Mouse (Mus musculus): ENCODE results near the gene Elob. TPM values are rescaled to one million over a fixed set of nuclear protein-coding genes. Genes with fewer than 3 reads are reported as not detected.

The Elob gene
- 159 to 201 TPM (median 175 TPM) in 4 replicates for total RNA-seq (2023; ENCODE audit: inconsistent age)

GRCm38 (mm10) chr17:23829064-23829619 is at the start of gene Elob:
Gene Elob, minus strand, starts transcription at chr17:23829136.

GRCm38 (mm10) chr17:23867756-23868155 is 38.8 kb upstream of the Elob start, which contains the start of gene Prss21:
Gene Prss21, plus strand, starts transcription at chr17:23868056.

GRCm38 (mm10) chr17:23843812-23844273 is 14.9 kb upstream of the Elob start, which contains the start of the genes Prss32 and Prss41:
Gene Prss32, plus strand, starts transcription at chr17:23843855.
Gene Prss41, minus strand, starts transcription at chr17:23844172.

GRCm38 (mm10) chr17:23836006-23836575 is 7.2 kb upstream of the Elob start, which contains the start of gene Prss33:
Gene Prss33, minus strand, starts transcription at chr17:23836056.

GRCm38 (mm10) chr17:23790269-23791078 is 38.5 kb downstream of the Elob start, which contains the start of gene Srrm2:
Gene Srrm2, plus strand, starts transcription at chr17:23790532.

GRCm38 (mm10) chr17:23785561-23786471 is 43.1 kb downstream of the Elob start, which contains the start of gene Flywch2:
Gene Flywch2, minus strand, starts transcription at chr17:23786081.

Other genes starting within 250 kb of the Elob start
- 0.24 TPM in 1 of 4 replicates, not detected in the others for gene Zfp13, start 229.6 kb downstream of the Elob start, total RNA-seq (2023; ENCODE audit: inconsistent age)
- not detected in 4 replicates for gene Zscan10, start 228.3 kb downstream of the Elob start, total RNA-seq (2023; ENCODE audit: inconsistent age)
- not detected in 4 replicates for gene Mmp25, start 183.9 kb downstream of the Elob start, total RNA-seq (2023; ENCODE audit: inconsistent age)
- not detected in 4 replicates for gene Bicdl2, start 168.6 kb downstream of the Elob start, total RNA-seq (2023; ENCODE audit: inconsistent age)
- gene Hcfc1r1, start 155.5 kb downstream of the Elob start, total RNA-seq (2023; ENCODE audit: inconsistent age), result 36.1 to 48.9 TPM (median 40.8 TPM) in 4 replicates
- 23.9 to 33.5 TPM (median 27.0 TPM) in 4 replicates for gene Thoc6, start 155.3 kb downstream of the Elob start, total RNA-seq (2023; ENCODE audit: inconsistent age)
- gene Tnfrsf12a, start 151.7 kb downstream of the Elob start, total RNA-seq (2023; ENCODE audit: inconsistent age), result 8.7 to 13.8 TPM (median 11.7 TPM) in 4 replicates
- gene Cldn6, start 149.9 kb downstream of the Elob start, total RNA-seq (2023; ENCODE audit: inconsistent age), result not detected in 4 replicates
- gene Cldn9, start 145.1 kb downstream of the Elob start, total RNA-seq (2023; ENCODE audit: inconsistent age), result not detected in 4 replicates
- gene 1520401A03Rik, start 106.4 kb downstream of the Elob start, total RNA-seq (2023; ENCODE audit: inconsistent age), result not detected in 4 replicates
- 32.8 to 35.4 TPM (median 33.4 TPM) in 4 replicates for gene Pkmyt1, start 102.8 kb downstream of the Elob start, total RNA-seq (2023; ENCODE audit: inconsistent age)
- 0.27 to 0.67 TPM (median 0.48 TPM) in 4 replicates for gene Paqr4, start 88.3 kb downstream of the Elob start, total RNA-seq (2023; ENCODE audit: inconsistent age)
- gene Kremen2, start 83.3 kb downstream of the Elob start, total RNA-seq (2023; ENCODE audit: inconsistent age), result not detected in 4 replicates
- gene Flywch1, start 57.5 kb downstream of the Elob start, total RNA-seq (2023; ENCODE audit: inconsistent age), result 24.2 to 32.5 TPM (median 29.5 TPM) in 4 replicates
- gene Flywch2, start 43.1 kb downstream of the Elob start, total RNA-seq (2023; ENCODE audit: inconsistent age), result 0.81 TPM in 1 of 4 replicates, not detected in the others
- gene Srrm2, start 38.6 kb downstream of the Elob start, total RNA-seq (2023; ENCODE audit: inconsistent age), result 1,187 to 1,326 TPM (median 1,293 TPM) in 4 replicates
- gene Prss33, start 6.9 kb upstream of the Elob start, total RNA-seq (2023; ENCODE audit: inconsistent age), result not detected in 4 replicates
- not detected in 4 replicates for gene Prss32, start 14.7 kb upstream of the Elob start, total RNA-seq (2023; ENCODE audit: inconsistent age)
- 0.69 TPM in 1 of 4 replicates, not detected in the others for gene Prss41, start 15.0 kb upstream of the Elob start, total RNA-seq (2023; ENCODE audit: inconsistent age)
- gene Prss21, start 38.9 kb upstream of the Elob start, total RNA-seq (2023; ENCODE audit: inconsistent age), result not detected in 4 replicates
- gene Dcpp1, start 51.7 kb upstream of the Elob start, total RNA-seq (2023; ENCODE audit: inconsistent age), result not detected in 4 replicates
- gene Dcpp2, start 51.7 kb upstream of the Elob start, total RNA-seq (2023; ENCODE audit: inconsistent age), result not detected in 4 replicates
- gene Dcpp3, start 88.3 kb upstream of the Elob start, total RNA-seq (2023; ENCODE audit: inconsistent age), result not detected in 4 replicates
- gene Sbp, start 112.5 kb upstream of the Elob start, total RNA-seq (2023; ENCODE audit: inconsistent age), result not detected in 4 replicates
- not detected in 4 replicates for gene Sbpl, start 126.1 kb upstream of the Elob start, total RNA-seq (2023; ENCODE audit: inconsistent age)
- not detected in 4 replicates for gene Prss30, start 151.4 kb upstream of the Elob start, total RNA-seq (2023; ENCODE audit: inconsistent age)
- not detected in 4 replicates for gene Prss22, start 169.0 kb upstream of the Elob start, total RNA-seq (2023; ENCODE audit: inconsistent age)
- gene Prss27, start 209.0 kb upstream of the Elob start, total RNA-seq (2023; ENCODE audit: inconsistent age), result not detected in 4 replicates
- 28.2 to 33.1 TPM (median 30.9 TPM) in 4 replicates for gene Kctd5, start 244.3 kb upstream of the Elob start, total RNA-seq (2023; ENCODE audit: inconsistent age)